ENCODE assay signal across 8 mouse cellular contexts in the genomic region with DNA sequence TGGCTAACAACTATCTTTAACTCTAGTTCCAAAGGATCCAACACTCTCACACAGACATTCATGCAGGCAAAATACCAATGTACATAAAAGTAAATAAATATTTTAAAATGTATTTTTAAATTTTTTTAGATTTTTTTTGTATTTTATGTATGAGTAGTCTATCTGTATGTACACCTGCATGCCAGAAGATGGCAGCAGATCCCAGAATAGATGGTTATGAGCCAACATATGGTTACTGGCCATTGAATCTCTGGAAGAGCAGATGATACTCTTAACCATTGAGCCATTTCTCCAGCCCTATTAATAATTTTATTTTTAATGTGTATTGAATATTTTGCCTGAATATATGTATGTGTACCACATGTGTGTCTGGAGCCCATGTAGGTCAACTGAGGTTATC. TPM values are rescaled to one million over a fixed set of nuclear protein-coding genes. Genes with fewer than 3 reads are reported as not detected.
DNase-seq lines count a peak whose midpoint lies in the region; ATAC-seq and TF ChIP-seq lines count a peak whose summit lies in the region.

No protein-coding gene starts in this region.

- DNase-seq in A20 (ENCODE audit: low read depth, low spot score) = peak; percentile 59
- peak; percentile 35 for DNase-seq in embryo, embryonic 9.5 days (ENCODE audit: extremely low spot score)
- DNase-seq in testis, postnatal 14 days (ENCODE audit: low spot score) = no peak

- H3K9ac ChIP-seq in intestine, postnatal 0 days (ENCODE audit: low read depth, low read length) = no peak overlapping the region
- H3K9ac ChIP-seq in intestine, embryonic 15.5 days = no peak overlapping the region

- no peaks in the 10 kb centered on the region for H3K9me3 ChIP-seq in intestine, postnatal 0 days (ENCODE audit: control insufficient read depth)
- H3K9me3 ChIP-seq in intestine, embryonic 15.5 days = no peaks in the 10 kb centered on the region
- no peaks in the 10 kb centered on the region for H3K9me3 ChIP-seq in E14TG2a.4 (ENCODE audit: low read length)

- no peaks in the 10 kb centered on the region for H3K27me3 ChIP-seq in intestine, postnatal 0 days (replicated peaks; ENCODE audit: control insufficient read depth, insufficient read depth, low read length)
- H3K27me3 ChIP-seq in intestine, embryonic 15.5 days (replicated peaks) = no peaks in the 10 kb centered on the region
- no peaks in the 10 kb centered on the region for H3K27me3 ChIP-seq in E14TG2a.4 (ENCODE audit: insufficient read depth, low read length)

- no peaks in the 10 kb centered on the region for H3K36me3 ChIP-seq in intestine, postnatal 0 days (ENCODE audit: control insufficient read depth, insufficient read depth)
- H3K36me3 ChIP-seq in intestine, embryonic 15.5 days = no peaks in the 10 kb centered on the region
- peaks cover 29% of the 10 kb centered on the region for H3K36me3 ChIP-seq in E14TG2a.4 (ENCODE audit: insufficient read depth, low read length)

- no peak overlapping the region for H3K4me2 ChIP-seq in intestine, postnatal 0 days (replicated peaks; ENCODE audit: low read depth)
- no peak overlapping the region for H3K4me2 ChIP-seq in intestine, embryonic 15.5 days (replicated peaks)

- no peak overlapping the region for H3K4me3 ChIP-seq in intestine, postnatal 0 days (ENCODE audit: low read depth, low read length)
- no peak overlapping the region for H3K4me3 ChIP-seq in intestine, embryonic 15.5 days (replicated peaks)
- no peak overlapping the region for H3K4me3 ChIP-seq in E14TG2a.4 (replicated peaks; ENCODE audit: low read length)

- no peak overlapping the region for H3K27ac ChIP-seq in intestine, postnatal 0 days (ENCODE audit: low read depth, low read length)
- H3K27ac ChIP-seq in intestine, embryonic 15.5 days = no peak overlapping the region

- no peaks in the 10 kb centered on the region for H3K4me1 ChIP-seq in intestine, postnatal 0 days (replicated peaks; ENCODE audit: control insufficient read depth, insufficient read depth, low read length)
- no peaks in the 10 kb centered on the region for H3K4me1 ChIP-seq in intestine, embryonic 15.5 days (replicated peaks)
- H3K4me1 ChIP-seq in E14TG2a.4 (replicated peaks; ENCODE audit: low read depth, low read length) = peaks cover 26% of the 10 kb centered on the region

- TF ChIP-seq CTCF in intestine, postnatal 0 days (IDR thresholded peaks at IDR 0.05; ENCODE audit: low read depth) = peak; percentile 77
- peak; percentile 50 for TF ChIP-seq CTCF in E14TG2a.4 (conservative IDR thresholded peaks at IDR 0.05; ENCODE audit: low read length)

- peak; percentile 37; the same call in 1 of the 2 replicates for ATAC-seq in intestine, postnatal 0 days
- no peak for ATAC-seq in intestine, embryonic 15.5 days
- ATAC-seq in megakaryocyte progenitor cell, adult 5-6 weeks (replicated peaks; ENCODE audit: poor library complexity) = peak; percentile 77; the same call in 1 of the 2 replicates
- ATAC-seq in activated CD4-positive, CD25-positive, alpha-beta regulatory T cell, adult 4 months = no peak

RNA-seq across cellular contexts. Expression of gene Mfsd5, which starts 8.1 kb away (rescaled TPM):
- polyA plus RNA-seq in intestine, postnatal 0 days (2015; fragmentation: Nextera tagmentation; extraction: Ambion mirVana) = 80.4 and 81.1 TPM in 2 replicates
- polyA plus RNA-seq in intestine, embryonic 15.5 days (2015; fragmentation: Nextera tagmentation; extraction: Ambion mirVana) = 66.2 and 67.9 TPM in 2 replicates
- 28.2 and 33.0 TPM in 2 replicates for total RNA-seq in megakaryocyte progenitor cell, adult 5-6 weeks (2015)
- 17.8 and 25.5 TPM in 2 replicates for total RNA-seq in megakaryocyte progenitor cell, adult 5-6 weeks (2017)
- 10 to 100 TPM; 36.7 to 40.7 TPM for polyA plus RNA-seq in activated CD4-positive, CD25-positive, alpha-beta regulatory T cell, adult 4 months (2017; shearing (Covaris generic))

RNA-seq across cellular contexts. Expression of gene Espl1, which starts 8.7 kb away (rescaled TPM):
- polyA plus RNA-seq in intestine, postnatal 0 days (2015; fragmentation: Nextera tagmentation; extraction: Ambion mirVana) = 4.7 and 5.4 TPM in 2 replicates
- polyA plus RNA-seq in intestine, embryonic 15.5 days (2015; fragmentation: Nextera tagmentation; extraction: Ambion mirVana) = 18.3 and 19.7 TPM in 2 replicates
- total RNA-seq in megakaryocyte progenitor cell, adult 5-6 weeks (2015) = 33.9 and 34.8 TPM in 2 replicates
- total RNA-seq in megakaryocyte progenitor cell, adult 5-6 weeks (2017) = 15.0 and 19.2 TPM in 2 replicates
- polyA plus RNA-seq in activated CD4-positive, CD25-positive, alpha-beta regulatory T cell, adult 4 months (2017; shearing (Covaris generic)) = 1 to 10 TPM; 3.6 to 5.0 TPM

RNA-seq across cellular contexts. Expression of gene Gm9918, which starts 17.0 kb away (rescaled TPM):
- 0.07 TPM in 1 of 2 replicates, not detected in the other for polyA plus RNA-seq in intestine, postnatal 0 days (2015; fragmentation: Nextera tagmentation; extraction: Ambion mirVana)
- 0.08 and 0.14 TPM in 2 replicates for polyA plus RNA-seq in intestine, embryonic 15.5 days (2015; fragmentation: Nextera tagmentation; extraction: Ambion mirVana)
- not detected in 2 replicates for total RNA-seq in megakaryocyte progenitor cell, adult 5-6 weeks (2015)
- not detected in 2 replicates for total RNA-seq in megakaryocyte progenitor cell, adult 5-6 weeks (2017)
- polyA plus RNA-seq in activated CD4-positive, CD25-positive, alpha-beta regulatory T cell, adult 4 months (2017; shearing (Covaris generic)) = not detected

RNA-seq across cellular contexts. Expression of gene Rarg, which starts 30.1 kb away (rescaled TPM):
- polyA plus RNA-seq in intestine, postnatal 0 days (2015; fragmentation: Nextera tagmentation; extraction: Ambion mirVana) = 5.9 and 7.3 TPM in 2 replicates
- 15.8 and 16.5 TPM in 2 replicates for polyA plus RNA-seq in intestine, embryonic 15.5 days (2015; fragmentation: Nextera tagmentation; extraction: Ambion mirVana)
- 4.1 and 4.8 TPM in 2 replicates for total RNA-seq in megakaryocyte progenitor cell, adult 5-6 weeks (2015)
- 3.9 and 4.2 TPM in 2 replicates for total RNA-seq in megakaryocyte progenitor cell, adult 5-6 weeks (2017)
- polyA plus RNA-seq in activated CD4-positive, CD25-positive, alpha-beta regulatory T cell, adult 4 months (2017; shearing (Covaris generic)) = 10 to 100 TPM; 16.9 to 24.8 TPM

RNA-seq across cellular contexts. Expression of gene Pfdn5, which starts 38.5 kb away (rescaled TPM):
- polyA plus RNA-seq in intestine, postnatal 0 days (2015; fragmentation: Nextera tagmentation; extraction: Ambion mirVana) = 339 and 341 TPM in 2 replicates
- polyA plus RNA-seq in intestine, embryonic 15.5 days (2015; fragmentation: Nextera tagmentation; extraction: Ambion mirVana) = 306 and 309 TPM in 2 replicates
- total RNA-seq in megakaryocyte progenitor cell, adult 5-6 weeks (2015) = 345 and 346 TPM in 2 replicates
- 343 and 379 TPM in 2 replicates for total RNA-seq in megakaryocyte progenitor cell, adult 5-6 weeks (2017)
- 1,000 to 10,000 TPM; 1,328 to 1,584 TPM for polyA plus RNA-seq in activated CD4-positive, CD25-positive, alpha-beta regulatory T cell, adult 4 months (2017; shearing (Covaris generic))

Comparison
In these comparisons a context has a peak if more than half of its experiments do, and no peak if none do; other contexts are left out.
1. ATAC-seq: peak in intestine, postnatal 0 days (single experiment) and megakaryocyte progenitor cell, adult 5-6 weeks (single experiment); none in intestine, embryonic 15.5 days (single experiment) and activated CD4-positive, CD25-positive, alpha-beta regulatory T cell, adult 4 months (single experiment).